In genomic region chr8:46802009-46802408, GRCm38 (mm10) we compare ENCODE assay signal across 22 mouse cellular contexts.
DNase-seq lines count a peak whose midpoint lies in the region; ATAC-seq lines count a peak whose summit lies in the region.
"Had no signal": no experiment of that assay in that cellular context is flagged by ENCODE, and none has a peak within 500 bp of the region (broad histone marks: within the 10 kb centered on the region; RNA-seq: fewer than 3 reads in every experiment).

No protein-coding gene starts in this region.

- H3K4me1 ChIP-seq in intestine, embryonic 16.5 days (ENCODE audit: control insufficient read depth, insufficient read depth, low read length): peaks cover 6% of the 10 kb centered on the region
- H3K4me1 ChIP-seq in intestine, embryonic 15.5 days (replicated peaks): 0 out of 2 replicates have a peak, but pooled peaks cover 2% of the 10 kb centered on the region
- peaks cover 19% of the 10 kb centered on the region for H3K4me1 ChIP-seq in lung, embryonic 15.5 days
- peaks cover 18% of the 10 kb centered on the region for H3K4me1 ChIP-seq in stomach, embryonic 16.5 days (ENCODE audit: control insufficient read depth, insufficient read depth, low read length)
- H3K4me1 ChIP-seq: embryonic facial prominence, embryonic 10.5 days; forebrain, embryonic 13.5 days had no signal

- 80% methylated on average over 2 of the region's 2 CpGs for WGBS in intestine, embryonic 16.5 days
- WGBS in intestine, embryonic 15.5 days: 86% methylated on average over 2 of the region's 2 CpGs
- WGBS in lung, embryonic 15.5 days: 57% methylated on average over 2 of the region's 2 CpGs
- 57% methylated on average over 2 of the region's 2 CpGs for WGBS in stomach, embryonic 16.5 days

- H3K27me3 ChIP-seq in intestine, embryonic 16.5 days (replicated peaks; ENCODE audit: control insufficient read depth, insufficient read depth, low read length): no peaks in the 10 kb centered on the region
- H3K27me3 ChIP-seq in intestine, embryonic 15.5 days (replicated peaks): no peaks in the 10 kb centered on the region
- H3K27me3 ChIP-seq in lung, embryonic 15.5 days: no peaks in the 10 kb centered on the region
- no peaks in the 10 kb centered on the region for H3K27me3 ChIP-seq in stomach, embryonic 16.5 days (ENCODE audit: control insufficient read depth, insufficient read depth, low read length)
- H3K27me3 ChIP-seq: CH12.LX; forebrain, embryonic 13.5 days; heart, embryonic 13.5 days; Patski had no signal

- H3K36me3 ChIP-seq in intestine, embryonic 16.5 days (ENCODE audit: control insufficient read depth, insufficient read depth, low read length): peaks cover 10% of the 10 kb centered on the region
- peaks cover 16% of the 10 kb centered on the region for H3K36me3 ChIP-seq in intestine, embryonic 15.5 days
- H3K36me3 ChIP-seq in lung, embryonic 15.5 days: peaks cover 15% of the 10 kb centered on the region
- peaks cover 16% of the 10 kb centered on the region for H3K36me3 ChIP-seq in stomach, embryonic 16.5 days (ENCODE audit: control insufficient read depth, insufficient read depth, low read length)

- no peak overlapping the region for H3K9ac ChIP-seq in intestine, embryonic 16.5 days (ENCODE audit: low read depth, low read length)
- H3K9ac ChIP-seq in intestine, embryonic 15.5 days: no peak overlapping the region
- H3K9ac ChIP-seq in lung, embryonic 15.5 days: no peak overlapping the region
- no peak overlapping the region for H3K9ac ChIP-seq in stomach, embryonic 16.5 days (ENCODE audit: low read length)
- H3K9ac ChIP-seq: forebrain, embryonic 13.5 days; forebrain, postnatal 0 days; heart, embryonic 13.5 days had no signal

- H3K4me3 ChIP-seq in intestine, embryonic 16.5 days (ENCODE audit: low read length): no peak overlapping the region
- H3K4me3 ChIP-seq in intestine, embryonic 15.5 days (replicated peaks): no peak overlapping the region
- H3K4me3 ChIP-seq in lung, embryonic 15.5 days: no peak overlapping the region
- H3K4me3 ChIP-seq in stomach, embryonic 16.5 days (replicated peaks; ENCODE audit: low read length): no peak overlapping the region
- H3K4me3 ChIP-seq: embryonic facial prominence, embryonic 10.5 days; forebrain, embryonic 13.5 days; heart, embryonic 13.5 days had no signal

- DNase-seq in lung, postnatal 36 days: no peak
- peak; percentile 15 for DNase-seq in adipocyte (ENCODE audit: low spot score)
- DNase-seq in B cell, adult 2 months: no peak
- DNase-seq: adrenal gland, adult 2 months; adrenal gland, postnatal 25 days; cerebellum, adult 18-20 months; cerebellum, adult 9-11 months; cerebellum, postnatal 36 days; forebrain, postnatal 0 days; gastrocnemius, postnatal 36 days; heart, adult 11 months; heart, postnatal 36 days had no signal

- H3K27ac ChIP-seq in intestine, embryonic 16.5 days (ENCODE audit: low read length): 0 out of 2 replicates have a peak overlapping the region, but pooled peaks have one; percentile 14
- H3K27ac ChIP-seq in intestine, embryonic 15.5 days: no peak overlapping the region
- peak overlapping the region; percentile 62 for H3K27ac ChIP-seq in lung, embryonic 15.5 days
- peak overlapping the region; percentile 64 for H3K27ac ChIP-seq in stomach, embryonic 16.5 days (ENCODE audit: low read length)
- H3K27ac ChIP-seq: embryonic facial prominence, embryonic 10.5 days; forebrain, embryonic 13.5 days; heart, embryonic 13.5 days had no signal

- H3K4me2 ChIP-seq in intestine, embryonic 16.5 days (ENCODE audit: low read depth, low read length): no peak overlapping the region
- no peak overlapping the region for H3K4me2 ChIP-seq in intestine, embryonic 15.5 days (replicated peaks)
- no peak overlapping the region for H3K4me2 ChIP-seq in lung, embryonic 15.5 days
- no peak overlapping the region for H3K4me2 ChIP-seq in stomach, embryonic 16.5 days (ENCODE audit: low read depth, low read length)
- H3K4me2 ChIP-seq: forebrain, embryonic 13.5 days; heart, embryonic 13.5 days had no signal

- no peak for ATAC-seq in intestine, embryonic 16.5 days
- no peak for ATAC-seq in intestine, embryonic 15.5 days
- no peak for ATAC-seq in lung, embryonic 15.5 days (ENCODE audit: borderline replicate concordance, extremely low read depth, low FRiP score, low TSS enrichment)
- peak; percentile 71; the same call in 1 of the 2 replicates for ATAC-seq in stomach, embryonic 16.5 days (ENCODE audit: insufficient read depth, low FRiP score)
- ATAC-seq: activated CD4-positive, CD25-positive, alpha-beta regulatory T cell, adult 4 months; forebrain, embryonic 13.5 days; forebrain, postnatal 0 days; Patski had no signal

- H3K9me3 ChIP-seq in intestine, embryonic 16.5 days (ENCODE audit: control insufficient read depth, low read length): no peaks in the 10 kb centered on the region
- H3K9me3 ChIP-seq in intestine, embryonic 15.5 days: no peaks in the 10 kb centered on the region
- 0 out of 2 replicates have a peak, but pooled peaks cover 3% of the 10 kb centered on the region for H3K9me3 ChIP-seq in lung, embryonic 15.5 days
- peaks cover 6% of the 10 kb centered on the region; the same call in 1 of the 2 replicates for H3K9me3 ChIP-seq in stomach, embryonic 16.5 days (replicated peaks; ENCODE audit: control insufficient read depth, low read length)
- H3K9me3 ChIP-seq: forebrain, embryonic 13.5 days; heart, embryonic 13.5 days had no signal
